Mouse (Mus musculus): ENCODE data around the gene Fut2. TPM values are rescaled to one million over a fixed set of nuclear protein-coding genes. Genes with fewer than 3 reads are reported as not detected.
A peak's percentile ranks its signal among the peaks of the same experiment; 100 is the strongest.

The Fut2 gene
- polyA plus RNA-seq, 1 experiment from 2014 or later, result 0.10 TPM

- peaks cover 8% of the 10 kb centered on the region; the same call in 1 of the 2 replicates for H3K4me1 ChIP-seq (replicated peaks; ENCODE audit: control insufficient read depth, insufficient read depth, low read length)
- no peak overlapping the region for H3K4me3 ChIP-seq (replicated peaks; ENCODE audit: low read length)
- WGBS, result 92% methylated on average over 11 of the region's 11 CpGs
- no peak overlapping the region for H3K9ac ChIP-seq (replicated peaks; ENCODE audit: low read depth, low read length)
- H3K27ac ChIP-seq (ENCODE audit: low read length), result no peak overlapping the region
- ATAC-seq, result no peak
- H3K27me3 ChIP-seq (replicated peaks; ENCODE audit: control insufficient read depth, insufficient read depth, low read length), result peaks cover 5% of the 10 kb centered on the region; the same call in 1 of the 2 replicates
- H3K36me3 ChIP-seq (ENCODE audit: control insufficient read depth, insufficient read depth), result no peaks in the 10 kb centered on the region
- H3K9me3 ChIP-seq (ENCODE audit: control insufficient read depth, low read length), result no peaks in the 10 kb centered on the region
- H3K4me2 ChIP-seq (ENCODE audit: low read length), result no peak overlapping the region
These were observed 42.7 kb downstream of the Fut2 start for GRCm38 (mm10) chr7:45623507-45623906.

- no peaks in the 10 kb centered on the region for H3K36me3 ChIP-seq (ENCODE audit: control insufficient read depth, insufficient read depth)
- no peak within 1 kb of the TSS for H3K27ac ChIP-seq (ENCODE audit: low read length)
- H3K9me3 ChIP-seq (ENCODE audit: control insufficient read depth, low read length), result no peaks in the 10 kb centered on the region
- H3K4me3 ChIP-seq (replicated peaks; ENCODE audit: low read length), result no peak within 1 kb of the TSS
- no peak for ATAC-seq
- H3K4me1 ChIP-seq (replicated peaks; ENCODE audit: control insufficient read depth, insufficient read depth, low read length), result peaks cover 3% of the 10 kb centered on the region; the same call in 1 of the 2 replicates
- 31% methylated on average over 9 of the region's 9 CpGs for WGBS
- H3K4me2 ChIP-seq (ENCODE audit: low read length), result no peak within 1 kb of the TSS
- H3K27me3 ChIP-seq (replicated peaks; ENCODE audit: control insufficient read depth, insufficient read depth, low read length), result peaks cover 19% of the 10 kb centered on the region
- H3K9ac ChIP-seq (replicated peaks; ENCODE audit: low read depth, low read length), result no peak within 1 kb of the TSS
These were observed 44.8 kb downstream of the Fut2 start, which contains the start of gene Izumo1 for GRCm38 (mm10) chr7:45621443-45621842. TSS of gene Izumo1 (plus strand) at chr7:45621811.

- peaks cover 20% of the 10 kb centered on the region for H3K27me3 ChIP-seq (replicated peaks; ENCODE audit: control insufficient read depth, insufficient read depth, low read length)
- H3K9ac ChIP-seq (replicated peaks; ENCODE audit: low read depth, low read length), result no peak overlapping the region
- no peak overlapping the region for H3K27ac ChIP-seq (ENCODE audit: low read length)
- H3K4me1 ChIP-seq (replicated peaks; ENCODE audit: control insufficient read depth, insufficient read depth, low read length), result peaks cover 3% of the 10 kb centered on the region; the same call in 1 of the 2 replicates
- H3K36me3 ChIP-seq (ENCODE audit: control insufficient read depth, insufficient read depth), result no peaks in the 10 kb centered on the region
- no peak overlapping the region for H3K4me3 ChIP-seq (replicated peaks; ENCODE audit: low read length)
- H3K9me3 ChIP-seq (ENCODE audit: control insufficient read depth, low read length), result no peaks in the 10 kb centered on the region
- ATAC-seq, result no peak
- WGBS, result 91% methylated on average over 5 of the region's 5 CpGs
- no peak overlapping the region for H3K4me2 ChIP-seq (ENCODE audit: low read length)
These were observed 46.6 kb downstream of the Fut2 start for GRCm38 (mm10) chr7:45619592-45619991.

GRCm38 (mm10) chr7:45618316-45618715 lies 47.9 kb downstream of the Fut2 start:
- H3K4me1 ChIP-seq (replicated peaks; ENCODE audit: control insufficient read depth, insufficient read depth, low read length), result peaks cover 3% of the 10 kb centered on the region; the same call in 1 of the 2 replicates
- H3K9ac ChIP-seq (replicated peaks; ENCODE audit: low read depth, low read length), result no peak overlapping the region
- no peak for ATAC-seq
- H3K9me3 ChIP-seq (ENCODE audit: control insufficient read depth, low read length), result no peaks in the 10 kb centered on the region
- H3K27me3 ChIP-seq (replicated peaks; ENCODE audit: control insufficient read depth, insufficient read depth, low read length), result peaks cover 20% of the 10 kb centered on the region
- no peak overlapping the region for H3K4me2 ChIP-seq (ENCODE audit: low read length)
- WGBS, result 80% methylated on average over 5 of the region's 5 CpGs
- no peak overlapping the region for H3K4me3 ChIP-seq (replicated peaks; ENCODE audit: low read length)
- no peak overlapping the region for H3K27ac ChIP-seq (ENCODE audit: low read length)
- H3K36me3 ChIP-seq (ENCODE audit: control insufficient read depth, insufficient read depth), result no peaks in the 10 kb centered on the region

GRCm38 (mm10) chr7:45617042-45617695 lies 49.0 kb downstream of the Fut2 start, which contains the start of gene Fut1:
TSS of gene Fut1 (plus strand) at chr7:45617289.
- 0 out of 2 replicates have a peak within 1 kb of the TSS, but pooled peaks have one; percentile 3 for H3K4me3 ChIP-seq (replicated peaks; ENCODE audit: low read length)
- peak within 1 kb of the TSS; percentile 26 for H3K4me2 ChIP-seq (ENCODE audit: low read length)
- peaks cover 3% of the 10 kb centered on the region; the same call in 1 of the 2 replicates for H3K4me1 ChIP-seq (replicated peaks; ENCODE audit: control insufficient read depth, insufficient read depth, low read length)
- WGBS, result 7% methylated on average over 28 of the region's 31 CpGs
- 0 out of 2 replicates have a peak within 1 kb of the TSS, but pooled peaks have one; percentile 1 for H3K9ac ChIP-seq (replicated peaks; ENCODE audit: low read depth, low read length)
- H3K36me3 ChIP-seq (ENCODE audit: control insufficient read depth, insufficient read depth), result no peaks in the 10 kb centered on the region
- H3K27ac ChIP-seq (ENCODE audit: low read length), result no peak within 1 kb of the TSS
- no peaks in the 10 kb centered on the region for H3K9me3 ChIP-seq (ENCODE audit: control insufficient read depth, low read length)
- H3K27me3 ChIP-seq (replicated peaks; ENCODE audit: control insufficient read depth, insufficient read depth, low read length), result peaks cover 20% of the 10 kb centered on the region
- no peak for ATAC-seq

GRCm38 (mm10) chr7:45616277-45616676 lies 49.9 kb downstream of the Fut2 start:
- 17% methylated on average over 6 of the region's 6 CpGs for WGBS

GRCm38 (mm10) chr7:45609511-45609910 lies 56.7 kb downstream of the Fut2 start:
- H3K36me3 ChIP-seq (ENCODE audit: control insufficient read depth, insufficient read depth), result no peaks in the 10 kb centered on the region

More at GRCm38 (mm10) chr7:45616277-45616676, 49.9 kb downstream of the Fut2 start:
- Histone ChIP-seq H3K9me3 (ENCODE audit: control insufficient read depth, low read length) (no peaks in the 10 kb centered on the region), H3K36me3 (ENCODE audit: control insufficient read depth, insufficient read depth) (no peaks in the 10 kb centered on the region), H3K4me3 (replicated peaks; ENCODE audit: low read length) (no peak overlapping the region), H3K27ac (ENCODE audit: low read length) (no peak overlapping the region), H3K27me3 (replicated peaks; ENCODE audit: control insufficient read depth, insufficient read depth, low read length) (peaks cover 20% of the 10 kb centered on the region), H3K4me2 (ENCODE audit: low read length) (no peak overlapping the region), H3K9ac (replicated peaks; ENCODE audit: low read depth, low read length) (no peak overlapping the region), H3K4me1 (replicated peaks; ENCODE audit: control insufficient read depth, insufficient read depth, low read length) (peaks cover 3% of the 10 kb centered on the region; the same call in 1 of the 2 replicates)
- no peak for ATAC-seq

GRCm38 (mm10) chr7:45605704-45606289 lies 60.4 kb downstream of the Fut2 start:
- Histone ChIP-seq H3K36me3 (ENCODE audit: control insufficient read depth, insufficient read depth) (no peaks in the 10 kb centered on the region), H3K4me2 (ENCODE audit: low read length) (no peak overlapping the region), H3K4me3 (replicated peaks; ENCODE audit: low read length) (no peak overlapping the region), H3K27me3 (replicated peaks; ENCODE audit: control insufficient read depth, insufficient read depth, low read length) (no peaks in the 10 kb centered on the region), H3K9ac (replicated peaks; ENCODE audit: low read depth, low read length) (no peak overlapping the region), H3K9me3 (ENCODE audit: control insufficient read depth, low read length) (no peaks in the 10 kb centered on the region), H3K4me1 (replicated peaks; ENCODE audit: control insufficient read depth, insufficient read depth, low read length) (no peaks in the 10 kb centered on the region), H3K27ac (ENCODE audit: low read length) (no peak overlapping the region)
- WGBS, result 78% methylated on average over 9 of the region's 9 CpGs
- ATAC-seq, result no peak

More at GRCm38 (mm10) chr7:45609511-45609910, 56.7 kb downstream of the Fut2 start:
- Histone ChIP-seq H3K4me2 (ENCODE audit: low read length) (no peak overlapping the region), H3K4me3 (replicated peaks; ENCODE audit: low read length) (no peak overlapping the region), H3K27me3 (replicated peaks; ENCODE audit: control insufficient read depth, insufficient read depth, low read length) (no peaks in the 10 kb centered on the region), H3K4me1 (replicated peaks; ENCODE audit: control insufficient read depth, insufficient read depth, low read length) (no peaks in the 10 kb centered on the region), H3K9ac (replicated peaks; ENCODE audit: low read depth, low read length) (no peak overlapping the region), H3K27ac (ENCODE audit: low read length) (no peak overlapping the region), H3K9me3 (ENCODE audit: control insufficient read depth, low read length) (no peaks in the 10 kb centered on the region)
- WGBS, result 73% methylated on average over 1 of the region's 1 CpGs
- no peak for ATAC-seq

- Histone ChIP-seq H3K4me3 (replicated peaks; ENCODE audit: low read length) (no peak overlapping the region), H3K4me2 (ENCODE audit: low read length) (no peak overlapping the region), H3K27me3 (replicated peaks; ENCODE audit: control insufficient read depth, insufficient read depth, low read length) (no peaks in the 10 kb centered on the region), H3K9ac (replicated peaks; ENCODE audit: low read depth, low read length) (no peak overlapping the region), H3K9me3 (ENCODE audit: control insufficient read depth, low read length) (no peaks in the 10 kb centered on the region), H3K36me3 (ENCODE audit: control insufficient read depth, insufficient read depth) (no peaks in the 10 kb centered on the region), H3K4me1 (replicated peaks; ENCODE audit: control insufficient read depth, insufficient read depth, low read length) (no peaks in the 10 kb centered on the region), H3K27ac (ENCODE audit: low read length) (no peak overlapping the region)
- ATAC-seq, result no peak
- WGBS, result 57% methylated on average over 18 of the region's 18 CpGs
These were observed 67.0 kb downstream of the Fut2 start for GRCm38 (mm10) chr7:45598960-45599879.
